Mouse (Mus musculus) central nervous system, embryonic 11.5 days (tissue): ENCODE data around the gene Gm7257. TPM values are rescaled to one million over a fixed set of nuclear protein-coding genes. Genes with fewer than 3 reads are reported as not detected.

Experiments
- polyA plus RNA-seq: library from polyadenylated mRNA; depleted of rRNA; stranded (reverse); fragments of >200 nt; gene quantifications from 2 replicates; pipeline ENCODE4 v1.2.3, GENCODE M21; 2012; rRNA removed

The Gm7257 gene
- not detected in 2 replicates for polyA plus RNA-seq

GRCm38 (mm10) chr9:36431584-36431983 lies at the start of gene Gm7257:
TSS of gene Gm7257 (plus strand) at chr9:36431884.

GRCm38 (mm10) chr9:36475338-36475737 lies 43.7 kb downstream of the Gm7257 start, which contains the start of gene Gm9513:
TSS of gene Gm9513 (plus strand) at chr9:36475638.

Other genes starting within 250 kb of the Gm7257 start
- not detected in 2 replicates for gene Gm9513, start 43.8 kb downstream of the Gm7257 start, polyA plus RNA-seq
- not detected in 2 replicates for gene Gm5615, start 110.1 kb downstream of the Gm7257 start, polyA plus RNA-seq
- not detected in 2 replicates for gene Gm17689, start 150.8 kb downstream of the Gm7257 start, polyA plus RNA-seq
- not detected in 2 replicates for gene A630095E13Rik, start 211.5 kb downstream of the Gm7257 start, polyA plus RNA-seq